Mouse (Mus musculus): ENCODE data around the gene Spo11. TPM values are rescaled to one million over a fixed set of nuclear protein-coding genes. Genes with fewer than 3 reads are reported as not detected.
A peak's percentile ranks its signal among the peaks of the same experiment; 100 is the strongest.

Spo11 gene
- total RNA-seq (2021) (not detected), polyA plus RNA-seq (2012; rRNA removed) (not detected in 2 replicates)
- long read RNA-seq = 0 reads

DNA sequence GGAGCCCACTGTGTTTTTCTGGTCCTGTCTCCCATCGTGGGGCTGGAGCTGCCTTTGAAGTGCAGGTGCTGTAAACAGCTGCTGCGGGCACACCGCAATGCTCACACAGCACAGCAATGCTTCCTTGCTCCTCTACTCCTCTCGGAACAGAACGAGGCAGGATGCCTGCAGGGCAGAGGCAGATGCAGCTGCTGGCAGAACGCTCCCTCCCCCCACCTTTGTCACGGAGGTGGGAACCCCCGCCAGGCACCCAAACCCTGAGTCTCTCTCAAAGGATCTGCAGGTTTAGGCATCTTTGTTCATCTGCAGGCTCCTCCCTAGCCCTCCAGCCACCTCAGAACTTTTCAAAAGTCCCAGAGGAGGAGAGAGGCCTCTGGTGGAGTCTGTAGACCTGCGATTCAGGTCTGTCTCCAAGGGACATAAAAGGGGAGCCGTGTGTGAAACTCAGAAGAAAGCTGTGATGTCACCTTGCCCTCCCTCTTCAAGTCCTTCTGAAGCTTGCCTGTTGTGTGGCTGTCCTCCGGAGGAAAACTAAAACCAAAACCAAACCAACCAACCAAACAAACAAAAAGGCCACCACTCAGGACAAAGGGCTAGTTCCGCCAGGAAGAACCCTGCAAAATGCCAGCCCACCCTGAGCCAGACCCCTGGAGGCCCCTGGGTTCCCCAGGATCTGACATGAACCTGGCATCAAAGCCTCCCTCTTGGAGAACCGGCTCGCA lies at the start of gene Spo11:
Gene Spo11 (plus strand): TSS at position 292 of the 722 bp plus-strand sequence.
- no peak for DNase-seq

GRCm38 (mm10) chr2:172929905-172930436 lies 47.5 kb upstream of the Spo11 start:
- peak; percentile 56 for DNase-seq

DNA sequence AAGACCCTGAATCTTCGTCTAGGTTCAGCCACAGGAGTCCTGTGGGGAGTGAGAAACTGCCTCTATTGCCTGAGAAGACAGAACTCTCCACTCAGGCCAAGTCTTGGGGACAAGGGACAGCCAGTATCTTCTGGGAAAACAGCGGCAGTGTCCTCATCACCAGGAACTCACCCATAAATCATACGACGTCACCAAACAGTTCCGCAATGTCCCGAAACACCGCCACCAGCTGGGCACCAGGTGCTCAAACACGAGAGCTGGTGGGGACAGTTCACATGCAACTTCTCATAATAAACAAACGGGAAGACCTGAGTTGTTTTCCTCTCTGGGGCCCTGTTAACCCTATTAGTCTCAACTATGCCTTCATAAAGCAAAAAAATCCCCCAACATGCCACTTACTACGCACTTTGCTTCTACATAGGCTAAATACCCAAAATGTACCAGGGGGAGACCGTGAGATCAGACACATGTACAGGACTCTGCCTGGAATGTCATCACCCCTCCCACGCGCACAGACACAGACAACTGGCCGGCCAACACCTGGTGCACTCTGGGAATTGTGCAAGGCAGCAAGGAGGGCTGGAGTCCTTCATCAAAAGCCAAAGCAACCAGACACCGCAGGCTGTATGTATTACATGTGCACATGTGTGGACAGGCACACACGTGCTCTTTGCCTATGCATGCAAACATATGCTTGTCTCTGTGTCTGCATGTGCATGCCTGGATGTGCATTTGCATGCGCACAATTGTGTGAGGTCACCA lies 46.2 kb upstream of the Spo11 start:
- no peak for DNase-seq

DNA sequence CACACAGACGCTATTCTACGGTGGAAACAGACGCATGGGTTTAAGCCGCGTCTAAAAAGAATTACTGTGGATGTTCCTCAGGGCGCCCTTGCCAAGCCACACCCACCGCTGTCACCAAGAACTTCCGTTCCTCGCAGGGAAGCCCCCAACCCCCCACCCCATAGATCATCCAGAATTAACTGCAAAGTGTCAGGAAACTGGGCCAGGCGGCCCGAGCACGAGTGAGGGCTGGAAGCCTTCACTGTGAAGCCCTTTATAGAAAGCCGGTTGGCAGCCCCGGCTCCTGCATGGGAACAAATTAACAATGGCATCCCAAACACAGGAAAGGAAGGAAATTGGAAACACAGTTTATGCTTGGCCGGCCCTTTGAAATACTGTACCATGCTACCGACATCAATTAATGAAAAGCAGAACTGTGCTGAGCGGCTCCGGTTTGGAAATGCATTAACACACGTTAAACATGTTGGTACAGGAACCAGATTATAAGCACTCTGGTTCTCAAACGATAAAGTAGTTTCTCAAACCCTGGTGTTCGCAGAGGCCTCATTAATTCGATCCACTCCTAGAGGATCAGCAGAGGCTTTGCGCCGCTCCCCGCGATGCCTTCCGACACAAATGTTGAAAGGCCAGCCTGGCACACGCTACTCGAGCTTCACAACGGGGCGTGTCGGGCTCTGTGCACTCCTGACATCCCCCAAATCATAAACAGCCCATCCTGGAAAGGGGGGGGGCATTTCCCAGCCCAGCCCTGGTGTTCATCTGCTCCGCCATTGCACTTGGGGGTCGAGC lies 43.7 kb upstream of the Spo11 start:
- DNase-seq = peak; percentile 68

DNA sequence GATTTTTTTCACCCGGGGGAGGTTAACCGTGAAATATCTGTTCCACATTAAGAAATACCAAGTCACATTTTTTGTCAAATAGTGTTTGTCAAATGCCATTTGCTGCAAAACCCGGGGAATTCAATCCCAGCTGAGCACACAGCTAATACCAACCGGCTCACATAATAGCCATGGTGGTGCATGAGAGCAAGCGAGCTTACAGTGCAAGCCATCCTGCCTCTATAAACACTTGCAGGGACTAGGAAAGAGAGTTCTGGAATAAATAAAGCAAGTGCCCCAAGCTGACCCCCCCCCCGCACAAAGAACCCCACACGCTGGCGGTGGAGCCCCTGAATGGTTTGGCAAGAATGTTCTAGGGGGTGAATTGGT lies 43.1 kb upstream of the Spo11 start:
- DNase-seq = no peak

- peak; percentile 62 for DNase-seq
Measured at GRCm38 (mm10) chr2:172934891-172935740, 42.4 kb upstream of the Spo11 start.

DNA sequence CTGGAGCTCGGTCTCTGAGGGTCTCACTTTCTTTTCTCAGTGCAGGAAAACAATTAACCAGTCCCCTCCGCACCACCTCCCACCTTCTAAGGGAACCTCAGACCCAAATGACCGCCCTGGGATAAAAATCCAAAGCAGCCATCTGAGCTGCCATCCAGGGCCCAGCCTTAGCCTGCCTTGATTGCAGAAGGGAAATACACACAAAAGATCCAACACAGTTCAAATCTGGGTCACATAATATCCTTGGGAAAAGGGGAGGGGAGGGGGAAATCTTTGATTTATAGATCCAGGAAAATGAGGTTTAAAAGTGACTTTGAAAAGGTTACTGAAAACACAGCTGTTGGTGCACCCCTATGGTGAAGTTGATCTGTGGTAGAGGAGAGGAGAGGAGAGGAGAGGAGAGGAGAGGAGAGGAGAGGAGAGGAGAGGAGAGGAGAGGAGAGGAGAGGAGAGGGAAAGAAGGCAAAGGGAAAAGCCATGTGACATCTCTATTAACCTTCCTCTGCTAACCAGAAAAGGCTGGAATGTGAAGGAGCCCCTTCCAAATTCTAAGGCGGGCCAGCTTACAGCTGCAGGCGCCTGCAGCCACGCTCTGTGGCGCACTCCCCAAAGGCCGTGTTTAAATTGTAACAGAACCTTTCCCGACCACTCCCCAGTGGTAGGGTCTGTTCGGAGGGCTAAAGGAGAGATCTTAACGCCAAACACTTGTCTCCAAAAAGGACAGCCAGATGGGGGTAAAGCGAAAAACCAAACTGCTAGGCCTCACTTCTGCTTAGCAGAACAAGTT lies 41.5 kb upstream of the Spo11 start:
- no peak for DNase-seq

- DNase-seq = no peak
Measured at GRCm38 (mm10) chr2:172936844-172937243, 40.7 kb upstream of the Spo11 start.

DNA sequence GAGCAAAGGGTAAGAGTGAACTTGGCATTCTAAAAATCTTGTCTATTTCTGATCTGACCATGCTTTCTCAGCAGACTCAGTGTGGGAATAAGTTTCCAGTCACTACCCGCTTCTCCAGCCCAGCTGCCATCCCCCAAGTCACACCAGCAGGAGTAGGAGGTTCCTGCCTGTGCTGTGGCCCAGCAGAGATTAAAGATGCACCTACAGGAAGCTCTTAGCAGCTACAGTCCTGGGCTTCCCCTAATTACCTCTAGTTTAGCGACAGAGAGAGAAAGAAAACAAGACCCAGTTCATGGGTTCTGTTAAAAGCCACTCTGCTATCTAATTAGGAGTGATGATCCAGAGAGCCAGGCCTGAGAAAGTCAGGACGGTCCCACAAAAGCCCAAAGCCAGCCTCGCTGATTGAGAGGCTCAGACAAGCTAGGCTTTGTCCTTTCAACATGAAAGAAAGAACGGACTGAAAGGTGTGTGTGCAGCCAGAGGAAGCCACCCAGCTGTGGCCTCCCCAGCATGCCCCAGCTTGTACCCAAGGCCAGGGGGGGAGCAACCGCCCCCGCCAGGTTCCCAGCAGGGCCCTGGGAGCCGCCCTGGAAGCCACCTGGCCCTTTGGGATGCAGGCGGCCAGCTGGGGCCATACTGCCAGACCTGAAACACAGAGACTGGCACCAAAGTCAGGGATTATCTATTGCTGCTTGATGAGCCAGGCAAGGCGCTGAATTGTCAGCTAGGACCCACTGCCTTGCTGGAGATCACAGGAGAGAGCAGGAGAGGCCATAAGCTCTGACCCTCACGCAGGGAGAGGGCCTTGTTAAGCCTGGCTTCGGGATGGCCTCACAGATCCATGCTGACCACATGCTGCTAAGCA lies 39.9 kb upstream of the Spo11 start:
- no peak for DNase-seq

GRCm38 (mm10) chr2:172938761-172939638 lies 38.5 kb upstream of the Spo11 start:
- peak; percentile 68 for DNase-seq

GRCm38 (mm10) chr2:172939639-172940002 lies 37.9 kb upstream of the Spo11 start:
- DNase-seq = no peak

- DNase-seq = peak; percentile 91
Measured at GRCm38 (mm10) chr2:172940003-172940798, 37.3 kb upstream of the Spo11 start, which contains the start of gene Bmp7. Bmp7 (minus strand) TSS chr2:172940321.

- no peak for DNase-seq
Measured at GRCm38 (mm10) chr2:172940799-172941163, 36.7 kb upstream of the Spo11 start.

- DNase-seq = no peak
Measured at GRCm38 (mm10) chr2:172949051-172949450, 28.4 kb upstream of the Spo11 start.

DNA sequence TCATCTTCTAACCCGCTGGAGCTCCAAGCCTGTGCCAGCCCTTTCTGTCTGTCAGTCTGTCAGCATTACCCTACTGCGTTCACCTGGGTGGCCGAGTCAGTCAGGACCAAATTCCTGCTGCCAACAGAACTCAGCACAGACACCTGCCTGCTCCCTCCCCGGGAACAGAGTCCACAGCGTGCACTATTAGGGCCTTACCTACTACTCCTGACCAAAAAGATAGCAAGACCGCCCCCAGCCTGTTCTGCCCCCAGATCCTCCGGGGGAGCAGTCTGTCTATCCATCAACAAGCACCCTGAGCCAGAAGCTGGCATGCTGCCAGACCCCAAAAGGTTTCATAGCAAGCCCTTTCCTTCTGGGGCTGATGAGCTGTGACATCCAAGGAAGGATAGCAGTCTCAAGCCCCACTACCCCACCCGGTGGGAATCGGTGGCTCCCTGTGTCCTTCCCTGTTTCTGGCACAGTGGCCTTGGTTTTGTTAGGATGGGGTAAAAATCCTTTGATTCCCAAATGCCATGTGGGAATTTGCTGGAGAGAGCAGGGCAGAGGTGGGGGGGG lies 27.3 kb upstream of the Spo11 start:
- DNase-seq = no peak

DNA sequence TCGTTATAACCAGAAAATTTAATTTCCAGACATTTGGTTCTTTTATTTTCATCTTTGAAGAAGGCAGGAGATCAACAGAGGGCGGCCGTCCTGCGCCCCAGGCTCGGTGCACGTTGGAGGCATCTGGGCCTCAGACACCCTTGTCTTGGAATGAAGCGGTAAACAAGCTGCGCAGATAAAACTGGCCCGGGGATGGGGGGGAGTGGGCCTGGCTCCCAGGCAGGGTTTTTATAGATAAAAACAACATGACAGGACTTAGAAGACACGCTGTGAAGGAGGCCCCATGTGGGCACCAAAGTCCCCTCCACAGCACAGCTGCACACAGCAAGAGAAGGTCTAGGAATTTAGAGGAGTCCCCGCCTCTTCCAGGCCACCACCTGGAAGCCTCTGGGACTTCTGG lies 26.8 kb upstream of the Spo11 start:
- DNase-seq = no peak

DNA sequence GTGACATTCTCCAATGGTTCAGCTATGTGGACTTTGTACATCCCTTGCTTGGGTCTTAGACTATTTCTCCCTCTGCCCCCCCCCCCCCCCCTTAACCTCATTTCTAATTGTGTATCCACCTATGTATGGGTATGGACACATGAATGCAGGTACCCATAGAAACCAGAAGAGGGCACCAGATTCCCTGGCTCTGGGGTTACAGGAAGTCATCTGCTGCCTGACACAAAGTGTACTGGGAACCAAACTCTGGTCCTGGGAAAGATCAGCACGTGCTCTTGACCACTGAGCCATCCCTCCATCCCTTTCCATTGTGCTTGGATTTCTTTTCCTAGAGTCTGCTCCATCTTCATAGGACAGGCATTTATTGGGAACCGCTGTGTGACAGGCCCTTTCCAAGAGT lies 25.5 kb upstream of the Spo11 start:
- no peak for DNase-seq
